Mouse (Mus musculus) megakaryocyte progenitor cell, adult 5-6 weeks (primary cell): ENCODE results near the gene Tnip2. TPM values are rescaled to one million over a fixed set of nuclear protein-coding genes. Genes with fewer than 3 reads are reported as not detected.

Experiments
- ATAC-seq: replicated peaks from 2 replicates; pipeline ENCODE4 v1.8.0; 2016; ENCODE audit warnings: mild to moderate bottlenecking, moderate TSS enrichment, inconsistent platforms; ENCODE audit not compliant: poor library complexity
- total RNA-seq, 2 experiments: library from RNA; stranded (forward) in 1 of 2; stranded (reverse) in 1 of 2; fragments of 157-497, 149-512 nt in 1 of 2; fragments of 200-1000 nt in 1 of 2; gene quantifications; 2 replicates each; pipeline versions ENCODE4 v1.2.3 to v1.2.4; 2015 to 2017

Tnip2 gene
- total RNA-seq, 2 experiments from 2014 or later, result 9.5 to 17.6 TPM

- no peak for ATAC-seq
These were observed 10.7 kb upstream of the Tnip2 start for GRCm38 (mm10) chr5:34524511-34524910.

- ATAC-seq, result no peak
These were observed 10.2 kb upstream of the Tnip2 start for GRCm38 (mm10) chr5:34523958-34524485.

GRCm38 (mm10) chr5:34521337-34521736 lies 7.5 kb upstream of the Tnip2 start:
- ATAC-seq, result no peak

- ATAC-seq, result peak; percentile 12; the same call in 1 of the 2 replicates
These were observed 6.8 kb upstream of the Tnip2 start for GRCm38 (mm10) chr5:34520458-34521209.

GRCm38 (mm10) chr5:34519389-34519910 lies 5.7 kb upstream of the Tnip2 start:
- ATAC-seq, result peak; percentile 21; the same call in 1 of the 2 replicates

- peak; percentile 71 for ATAC-seq
These were observed 4.1 kb upstream of the Tnip2 start for GRCm38 (mm10) chr5:34517913-34518312.

GRCm38 (mm10) chr5:34515096-34515495 lies 1.3 kb upstream of the Tnip2 start:
- no peak for ATAC-seq

GRCm38 (mm10) chr5:34514218-34514566 lies 401 bp upstream of the Tnip2 start:
- ATAC-seq, result peak; percentile 43

- ATAC-seq, result no peak
These were observed 1.3 kb downstream of the Tnip2 start for GRCm38 (mm10) chr5:34512486-34512885.

- peak; percentile 76 for ATAC-seq
These were observed 11.0 kb downstream of the Tnip2 start for GRCm38 (mm10) chr5:34502821-34503220.

- ATAC-seq, result no peak
These were observed 11.4 kb downstream of the Tnip2 start for GRCm38 (mm10) chr5:34502411-34502810.

GRCm38 (mm10) chr5:34501588-34501987 lies 12.2 kb downstream of the Tnip2 start:
- no peak for ATAC-seq

- no peak for ATAC-seq
These were observed 12.9 kb downstream of the Tnip2 start for GRCm38 (mm10) chr5:34500886-34501285.

- ATAC-seq, result no peak
These were observed 17.0 kb downstream of the Tnip2 start for GRCm38 (mm10) chr5:34496745-34497144.

- ATAC-seq, result no peak
These were observed 24.4 kb downstream of the Tnip2 start for GRCm38 (mm10) chr5:34489418-34489787.

- ATAC-seq, result no peak
These were observed 24.9 kb downstream of the Tnip2 start for GRCm38 (mm10) chr5:34488741-34489417.

GRCm38 (mm10) chr5:34487320-34488090 lies 26.3 kb downstream of the Tnip2 start:
- ATAC-seq, result no peak

- no peak for ATAC-seq
These were observed 28.1 kb downstream of the Tnip2 start for GRCm38 (mm10) chr5:34485731-34486130.

GRCm38 (mm10) chr5:34480926-34481325 lies 32.9 kb downstream of the Tnip2 start:
- ATAC-seq, result no peak

- peak; percentile 93 for ATAC-seq
These were observed 45.6 kb downstream of the Tnip2 start for GRCm38 (mm10) chr5:34468039-34468775.
